Mouse (Mus musculus): ENCODE measurements around the gene Pde4c.

GRCm38 (mm10) chr8:70791975-70792691 lies 68.6 kb downstream of the Pde4c start:
- TF ChIP-seq EP300 (IDR thresholded peaks at IDR 0.05; ENCODE audit: insufficient read depth, low read depth, low read length) (no peak), CTCF (IDR thresholded peaks at IDR 0.05; ENCODE audit: low read depth, low read length) (no peak)

Data from ES-Bruce4 (cell line).